Mouse (Mus musculus): ENCODE measurements around the gene Cerk.
"Not testable (repeated sequence)": the region's sequence is repeated elsewhere in the genome, so short reads cannot be mapped to it uniquely, and the experiment has no call there.

The Cerk gene

DNA sequence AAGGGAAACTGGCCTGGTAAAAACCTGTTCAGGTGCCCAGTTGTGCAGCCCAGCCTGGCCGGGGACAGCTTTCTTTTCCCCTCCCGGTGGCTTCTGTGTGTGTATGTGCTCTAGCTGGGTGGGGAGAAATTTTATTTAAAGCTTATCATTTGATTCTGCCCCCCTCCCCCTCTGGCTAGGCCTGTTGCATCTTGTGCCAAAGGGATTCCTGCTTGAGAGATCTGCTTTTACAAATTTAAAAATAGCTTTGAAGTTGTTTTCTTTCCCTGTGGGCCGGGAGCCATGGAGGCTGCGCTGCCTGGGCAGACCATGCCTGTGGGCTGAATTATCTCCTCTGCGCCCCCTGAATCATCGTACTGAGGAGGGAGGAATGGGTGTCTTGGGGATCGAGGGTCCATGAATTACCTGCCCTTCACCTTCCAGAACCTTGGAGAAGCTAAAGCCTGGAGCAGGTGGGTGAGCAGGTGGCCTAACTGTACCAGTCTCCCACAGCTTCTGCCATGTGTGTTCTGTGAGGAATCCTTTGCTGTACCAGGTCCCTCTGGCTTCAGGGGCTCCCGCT is 76.2 kb downstream of the Cerk start:
- peak; percentile 67 for DNase-seq

DNA sequence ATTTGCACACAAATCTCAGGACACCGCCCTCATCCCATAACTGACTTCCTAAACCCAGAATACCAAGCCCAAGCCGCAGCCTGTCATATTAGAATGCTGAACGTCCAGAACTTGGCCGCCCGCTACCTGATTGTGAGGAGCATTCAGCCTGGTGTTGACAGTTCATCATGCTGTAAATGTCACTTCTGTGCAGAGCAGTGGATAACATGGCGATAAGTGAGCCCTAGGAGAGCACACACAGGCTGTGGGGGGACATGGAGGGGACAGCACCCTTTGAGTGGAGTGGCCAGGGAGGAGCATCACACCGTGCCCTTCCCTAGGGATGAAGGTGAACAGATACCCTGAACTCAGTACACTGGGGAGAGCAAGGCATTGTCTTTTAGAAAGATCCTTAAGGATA is 76.7 kb downstream of the Cerk start:
- DNase-seq, result no peak

DNA sequence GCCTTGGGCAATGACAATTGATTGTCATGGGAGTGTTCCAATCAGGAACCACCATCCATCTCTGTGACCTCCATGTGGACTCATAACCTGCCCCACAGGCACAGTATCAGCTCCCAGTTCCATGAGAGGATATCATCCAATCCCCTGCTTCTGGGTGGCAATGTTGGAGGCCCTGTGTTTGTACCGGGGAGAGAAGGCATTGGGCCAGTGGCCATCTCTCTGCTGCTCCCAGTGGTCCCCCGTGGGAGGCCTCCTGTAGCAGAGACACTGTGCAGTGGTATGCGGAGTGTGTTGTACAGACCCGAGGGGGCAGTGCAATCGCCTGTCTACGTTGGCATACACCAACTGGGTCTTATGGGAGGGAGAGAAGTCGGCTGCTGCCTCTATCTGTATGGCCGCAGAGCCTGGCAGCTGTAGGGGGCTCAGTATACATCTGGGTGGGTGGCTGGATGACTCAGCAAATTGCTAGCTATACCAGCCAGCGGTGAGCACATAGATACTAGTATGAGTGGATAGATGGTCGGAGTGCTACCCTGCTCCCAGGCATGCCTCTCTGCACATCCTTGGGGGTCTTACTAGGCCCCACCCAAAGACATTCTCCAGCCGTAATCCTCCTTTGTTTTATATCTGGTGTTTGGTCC is 78.0 kb downstream of the Cerk start:
- DNase-seq, result no peak

DNA sequence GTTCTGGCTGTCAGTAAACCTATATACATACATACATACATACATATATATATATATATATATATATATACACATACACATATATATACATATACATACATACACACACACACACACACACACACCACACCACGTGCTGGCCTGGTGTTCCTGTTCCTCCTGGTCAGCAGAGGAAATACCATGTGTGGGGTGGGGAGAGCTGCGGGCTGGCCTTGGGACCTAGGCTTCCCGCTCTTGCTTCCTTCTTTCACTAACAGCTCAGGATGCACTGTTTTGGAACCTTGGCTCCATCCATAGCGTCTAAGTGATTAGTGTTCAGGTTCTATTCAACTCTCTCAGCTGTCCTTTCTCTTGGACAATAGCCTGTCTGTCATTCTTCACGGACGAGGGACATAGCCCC is 80.2 kb downstream of the Cerk start:
- no peak for DNase-seq

DNA sequence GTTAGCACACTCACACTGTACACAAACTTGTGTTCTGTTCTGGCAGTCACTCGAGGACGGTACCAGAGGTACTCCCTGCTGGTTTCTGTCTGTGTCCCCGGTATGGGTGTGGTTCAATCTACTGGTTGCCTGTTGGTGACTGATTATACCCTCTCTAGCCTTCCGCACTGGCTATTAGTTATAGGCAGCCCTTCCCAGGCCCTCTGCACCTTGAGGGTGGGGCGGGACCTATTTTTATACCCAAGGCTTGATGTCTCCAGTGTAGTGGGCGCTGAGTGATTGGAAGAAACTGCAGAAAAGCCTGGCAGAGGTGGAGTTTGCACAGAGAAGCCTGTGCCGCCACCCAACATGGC is 80.6 kb downstream of the Cerk start:
- no peak for DNase-seq

DNA sequence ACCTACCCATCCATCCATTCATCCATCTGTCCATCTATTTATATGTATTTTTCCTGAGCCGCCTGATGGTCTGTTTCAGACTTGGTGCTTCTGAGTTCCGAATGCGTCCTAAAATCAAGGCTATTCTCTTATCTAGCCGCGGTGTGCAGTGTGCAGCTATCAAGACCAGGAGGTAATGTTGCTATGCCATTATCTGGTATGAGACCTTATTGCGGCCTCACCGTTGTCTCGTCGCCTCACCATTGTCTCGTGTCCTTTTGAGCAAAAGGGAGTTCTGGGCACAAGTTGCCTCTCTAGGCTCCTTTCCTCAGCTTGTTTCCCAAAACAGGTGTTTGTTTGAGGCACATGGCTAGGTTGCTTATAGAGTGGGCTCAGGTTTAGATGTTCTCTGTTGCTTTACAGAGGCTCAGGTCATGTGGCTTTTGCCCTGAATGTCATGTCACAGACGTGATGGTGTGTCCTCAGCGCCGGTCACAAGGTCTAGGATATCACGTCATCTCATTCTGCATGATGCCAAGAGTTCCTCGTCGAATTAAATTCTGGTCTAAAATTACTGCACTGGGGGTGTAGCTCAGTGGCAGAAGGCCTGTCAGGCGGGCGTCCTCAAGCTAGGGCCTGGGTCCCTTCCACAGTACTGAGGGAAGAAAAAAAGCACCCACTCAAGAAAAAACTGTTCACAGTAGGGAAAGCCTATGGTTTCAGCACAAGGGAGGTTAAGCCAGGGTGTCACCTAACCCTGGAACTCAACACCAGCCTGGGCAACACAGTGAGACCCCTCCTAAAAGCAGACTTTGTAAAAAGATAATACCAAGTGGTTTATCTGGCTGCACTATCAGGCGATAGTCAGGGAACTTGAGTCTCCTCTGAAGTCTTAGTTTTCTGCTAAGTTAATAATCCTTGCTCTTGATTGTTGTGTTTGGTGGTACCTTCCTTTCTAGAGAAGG is 81.3 kb downstream of the Cerk start:
- no peak for DNase-seq

DNA sequence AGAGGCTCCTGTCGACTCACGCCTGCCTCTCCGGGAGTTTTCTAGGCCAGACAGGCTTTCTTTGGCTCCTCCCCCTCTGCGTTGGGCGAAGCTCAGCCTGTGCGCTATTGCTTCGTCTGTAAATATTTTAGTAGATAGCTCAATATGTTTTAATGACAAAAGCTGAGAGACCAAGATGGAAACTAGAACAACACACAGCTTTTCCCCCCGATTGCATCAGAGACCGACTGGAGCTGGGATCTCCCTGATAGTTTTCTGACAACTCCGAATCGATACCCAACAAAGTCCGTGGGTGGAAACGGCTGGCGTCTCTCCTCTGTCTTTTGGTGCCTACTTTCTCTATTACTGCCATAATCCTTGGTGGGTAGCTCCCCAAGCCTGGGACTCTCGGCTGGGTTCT is 83.6 kb downstream of the Cerk start:
- no peak for DNase-seq

DNA sequence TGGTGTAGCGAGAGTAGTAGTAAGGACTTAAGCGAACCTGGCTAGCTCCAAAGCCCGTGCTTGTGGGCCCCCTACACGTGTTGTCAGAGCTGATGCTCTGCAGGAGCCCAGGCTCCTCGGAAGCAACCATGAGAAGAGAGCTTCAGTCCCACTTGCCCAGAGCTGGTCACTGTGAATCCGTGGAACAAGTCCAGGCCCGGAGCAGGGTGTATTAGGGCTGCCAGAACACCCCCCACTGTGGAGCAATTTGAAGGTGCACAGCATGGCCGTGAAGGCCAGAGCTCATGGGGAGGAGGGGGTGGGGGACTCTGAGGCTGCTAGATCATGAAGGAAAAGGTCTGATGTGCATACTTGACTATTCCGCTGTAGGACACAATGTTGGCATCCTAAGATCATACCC is 84.4 kb downstream of the Cerk start:
- DNase-seq, result no peak

DNA sequence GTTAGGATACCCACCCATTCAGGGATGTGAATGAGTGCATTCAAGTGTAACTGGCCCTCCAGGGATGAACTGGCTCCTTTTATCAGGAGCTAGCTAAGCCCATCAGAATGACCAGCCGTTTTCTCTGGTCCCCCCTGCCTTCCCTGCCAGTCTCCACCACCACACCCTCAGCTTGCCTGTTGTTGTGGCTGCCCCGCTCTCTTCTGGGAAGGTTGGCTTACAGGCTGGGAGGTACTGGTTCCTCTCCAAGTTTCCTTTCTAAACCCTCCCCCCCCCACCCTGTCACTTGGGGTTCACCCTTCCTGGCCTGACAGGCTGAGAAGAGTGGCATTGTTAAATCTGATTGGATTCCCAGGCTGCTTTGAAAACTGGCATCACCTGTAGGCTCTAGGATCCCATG is 88.1 kb downstream of the Cerk start:
- no peak for DNase-seq

DNA sequence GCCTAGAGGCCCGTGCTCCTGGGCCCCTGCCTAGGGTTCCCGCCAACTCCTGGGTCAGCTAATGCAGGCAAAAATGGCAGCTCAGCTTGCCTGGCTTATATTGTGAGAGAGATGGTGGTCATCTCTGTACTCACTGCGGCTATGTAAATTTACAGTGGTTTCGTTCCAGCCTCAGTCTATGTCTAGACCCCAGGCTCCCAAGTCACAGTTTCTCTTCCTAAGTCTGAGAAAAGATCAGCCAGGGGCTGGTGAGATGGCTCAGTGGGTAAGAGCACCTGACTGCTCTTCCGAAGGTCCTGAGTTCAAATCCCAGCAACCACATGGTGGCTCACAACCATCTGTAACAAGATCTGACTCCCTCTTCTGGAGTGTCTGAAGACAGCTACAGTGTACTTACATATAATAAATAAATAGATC is 89.3 kb downstream of the Cerk start:
- not testable (repeated sequence) for DNase-seq

DNA sequence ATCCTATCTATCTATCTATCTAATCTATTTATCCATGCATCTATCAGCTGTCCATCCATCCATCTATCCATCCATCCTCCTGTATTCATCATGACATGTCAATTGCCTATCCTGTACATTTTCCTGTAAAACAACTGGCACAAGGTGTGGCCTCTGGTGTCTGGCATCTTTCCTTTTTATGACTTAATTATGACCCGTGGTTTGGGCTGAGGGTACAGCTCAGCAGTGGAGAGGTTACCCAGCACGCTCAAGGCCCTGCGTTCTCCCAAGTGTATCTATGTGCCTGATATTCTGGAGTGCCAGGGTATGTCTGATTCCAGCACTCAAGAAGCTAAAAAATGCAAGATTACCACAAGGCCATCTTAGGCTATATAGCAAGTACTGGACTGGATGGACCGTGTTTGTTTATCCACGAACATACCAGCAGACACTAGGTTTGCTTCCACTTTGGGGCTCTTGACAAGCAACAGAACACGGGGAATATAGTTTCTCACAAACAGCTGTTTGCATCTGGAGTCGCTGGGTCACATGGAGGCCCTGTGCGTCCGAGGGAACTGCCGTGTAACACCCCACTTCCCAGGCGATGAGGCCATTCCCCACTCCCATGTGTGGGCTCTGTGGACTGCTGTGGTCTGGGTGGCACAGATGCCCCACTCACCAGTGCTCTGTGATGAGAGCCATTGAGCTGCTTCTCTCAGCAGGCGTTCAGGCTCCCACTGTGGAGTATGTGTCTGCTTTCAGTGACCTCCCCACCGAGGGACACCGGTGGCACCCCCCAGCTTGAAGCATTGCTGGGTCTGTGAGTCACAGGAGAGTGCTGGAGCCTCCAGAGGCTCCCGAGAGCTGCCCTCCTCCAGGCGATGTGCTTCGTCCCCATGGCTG is 90.0 kb downstream of the Cerk start:
- DNase-seq, result no peak

DNA sequence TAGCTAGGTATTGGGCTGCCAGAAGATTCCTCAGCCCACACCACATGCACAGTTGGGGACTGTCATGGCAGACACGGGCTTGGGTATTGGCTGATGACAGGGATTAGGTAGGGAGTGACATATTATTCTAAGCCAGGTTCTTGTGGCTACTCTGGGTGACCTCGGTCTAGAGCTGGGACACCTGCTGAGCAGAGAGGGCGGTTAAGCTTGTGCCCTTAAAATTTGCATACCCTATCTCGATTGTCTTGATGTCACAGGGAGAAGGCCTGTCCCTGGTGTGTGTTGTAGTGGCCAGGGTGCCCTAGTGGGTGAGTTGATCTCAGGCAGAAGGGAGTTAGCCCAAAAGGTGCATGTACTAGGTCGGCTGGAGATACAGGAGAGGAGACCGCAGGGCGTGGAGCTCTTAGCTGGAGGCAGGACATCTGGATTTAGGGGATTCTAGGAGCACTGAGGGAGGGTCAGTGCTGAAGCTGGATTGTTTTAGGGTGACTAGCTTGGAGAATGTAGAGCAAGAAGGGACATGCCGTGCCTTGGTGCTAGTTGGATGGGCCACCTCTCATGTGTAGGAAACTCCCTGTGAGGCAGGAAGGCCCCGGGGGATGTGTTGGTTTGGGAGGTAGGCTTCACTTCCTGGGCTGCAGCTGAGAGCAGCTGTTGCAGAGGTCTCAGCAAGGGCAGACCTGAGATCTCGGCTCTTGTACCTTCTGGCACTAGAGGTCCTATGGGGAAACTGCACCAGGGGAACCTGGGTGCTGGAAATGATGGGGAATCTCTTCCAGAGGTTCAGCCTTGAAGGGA is 91.4 kb downstream of the Cerk start:
- no peak for DNase-seq

DNA sequence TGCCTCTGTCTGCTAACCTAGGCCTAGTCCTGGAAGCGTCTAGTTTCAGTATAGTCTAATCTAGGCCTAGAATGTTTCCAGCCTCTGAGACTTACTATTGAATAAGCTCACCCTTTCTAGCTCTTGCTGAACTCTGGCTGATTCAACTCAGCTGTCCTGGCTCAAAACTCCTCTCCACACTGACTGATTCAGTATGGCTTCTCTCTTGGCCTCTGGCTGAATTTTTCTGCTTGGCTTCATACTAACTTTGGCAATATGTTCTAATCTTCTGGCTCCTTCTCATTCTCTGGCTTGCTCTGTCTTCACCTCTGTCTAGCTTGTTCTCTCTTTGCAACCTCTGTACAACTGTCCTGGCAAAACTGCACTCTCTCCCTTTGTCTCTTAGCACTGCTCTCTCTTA is 92.7 kb downstream of the Cerk start:
- DNase-seq, result no peak

DNA sequence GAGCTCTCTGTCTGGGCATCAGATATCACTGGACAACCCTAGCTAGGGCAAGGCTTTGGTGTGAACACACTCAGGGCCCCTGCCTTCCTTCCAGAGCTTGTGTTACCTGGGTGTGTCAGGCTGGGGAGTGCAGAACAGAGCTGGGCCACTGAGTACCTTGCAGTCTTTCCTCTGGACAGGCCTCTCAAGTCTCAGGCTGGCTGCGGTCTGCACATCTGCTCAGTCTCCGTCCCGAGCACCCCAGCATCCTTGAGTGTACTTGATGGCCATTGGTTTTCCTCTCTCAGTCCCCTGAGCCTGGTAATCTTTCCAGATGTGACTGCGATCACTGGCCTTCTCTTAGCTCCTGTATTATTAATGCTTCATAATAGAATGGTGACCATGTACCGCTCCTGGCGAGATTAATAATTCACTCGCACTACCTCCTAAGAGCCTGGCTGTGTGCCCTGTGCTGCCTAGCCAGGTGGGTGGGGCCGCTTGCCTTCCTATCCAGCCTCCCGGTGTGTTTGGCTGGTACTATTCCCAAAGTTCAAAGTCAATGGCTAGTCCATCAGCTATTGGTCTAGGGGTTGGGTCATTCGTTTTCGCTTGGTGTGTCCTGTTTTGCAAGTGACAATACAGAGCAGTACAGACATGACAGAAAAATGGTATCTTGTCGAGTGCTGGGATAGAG is 93.8 kb downstream of the Cerk start:
- DNase-seq, result peak in 1 of 2 experiments; percentile 52

DNA sequence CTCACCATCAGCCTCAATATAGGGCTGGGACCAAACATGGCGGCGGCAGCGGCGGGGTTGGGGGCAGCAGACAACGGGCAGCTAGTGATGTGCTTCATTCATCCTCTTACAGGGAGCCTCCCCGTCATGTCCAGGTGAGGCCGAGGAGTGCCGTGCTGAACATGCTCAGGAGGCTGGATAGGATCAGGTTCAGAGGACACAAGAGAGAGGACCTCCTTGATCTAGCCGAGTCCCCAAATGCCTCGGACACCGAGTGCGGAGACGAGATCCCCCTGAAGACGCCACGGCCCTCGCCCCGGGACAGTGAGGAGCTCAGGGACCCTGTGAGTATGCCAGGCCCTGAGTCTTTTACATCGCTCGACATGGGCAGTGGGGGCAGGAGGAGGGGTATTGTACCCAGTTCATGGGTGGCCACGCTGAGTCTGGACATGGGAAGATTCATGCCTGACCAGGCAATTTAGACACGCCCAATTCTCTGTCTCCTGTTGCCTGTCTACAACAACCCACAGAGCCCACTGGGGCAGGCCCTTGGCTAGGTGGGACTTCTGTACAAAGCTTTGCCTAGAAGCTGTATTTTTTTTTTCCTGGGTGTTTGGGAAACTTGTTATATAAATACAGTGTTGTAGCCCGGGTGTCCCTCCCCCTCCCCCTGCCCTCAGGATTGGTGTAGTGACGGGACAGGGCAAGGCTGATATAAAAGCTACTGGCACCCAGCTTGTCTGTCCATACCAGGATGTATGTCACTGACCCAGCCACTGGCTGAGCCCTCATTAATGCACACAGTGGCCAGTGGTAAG is 94.5 kb downstream of the Cerk start:
- DNase-seq, result no peak

DNA sequence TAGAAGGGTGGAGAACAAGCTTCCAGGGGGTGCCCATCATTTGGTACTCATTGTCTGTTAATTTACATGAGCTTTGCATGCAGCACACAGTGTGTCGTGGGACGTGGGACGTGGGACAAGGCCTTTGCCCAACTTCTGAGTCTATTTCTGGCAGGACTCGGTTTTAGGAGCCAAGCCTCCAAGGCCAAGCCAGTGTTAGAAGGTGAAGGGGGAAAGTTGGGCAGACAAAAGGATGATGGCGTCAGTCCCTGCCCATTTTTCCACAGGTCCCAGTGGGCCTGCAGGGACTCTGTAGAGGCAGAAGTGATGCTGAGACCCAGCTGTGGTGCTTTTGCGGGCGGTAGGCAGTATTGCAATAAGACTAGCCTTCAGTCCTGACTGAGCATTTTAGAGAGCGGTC is 95.4 kb downstream of the Cerk start:
- no peak for DNase-seq

DNA sequence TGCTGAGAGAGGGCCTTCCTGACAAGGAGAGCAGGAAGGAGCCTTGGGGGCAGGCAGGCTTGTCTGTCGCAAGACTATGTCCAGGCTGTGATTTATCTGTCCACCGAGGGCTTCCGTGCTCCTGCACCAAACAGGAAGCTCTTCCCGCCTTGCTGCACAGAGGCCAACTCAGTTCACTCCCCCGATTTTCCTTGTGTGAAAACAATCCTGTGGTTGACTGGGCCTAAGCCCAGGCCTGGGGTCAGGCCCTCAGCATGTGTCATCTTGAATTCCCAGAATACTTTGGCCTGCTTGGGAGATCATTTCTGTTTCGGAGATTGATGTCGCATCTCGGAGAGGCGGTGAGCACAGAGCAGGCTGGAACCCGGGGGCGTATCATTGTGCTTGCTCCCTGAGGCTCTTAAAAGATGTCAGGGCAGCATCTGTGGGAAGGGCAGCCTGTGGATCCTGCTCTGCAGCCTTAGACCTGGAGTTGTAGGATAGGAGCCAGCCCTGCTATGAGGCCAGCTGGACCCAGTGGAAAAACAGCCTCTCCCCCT is 95.9 kb downstream of the Cerk start:
- DNase-seq, result peak; percentile 42 to 50
